Mouse (Mus musculus) intestine, embryonic 15.5 days (tissue): ENCODE measurements at regions not wholly inside any gene's neighbourhood (a gene's known extent, or its start where the extent isn't known, plus 50 kb on each side); places are given as distances from the start of the nearest gene placed in this dataset.

Experiments
- ATAC-seq: fragments of 200-750 bp; cut with Nextera tagmentation; 2 replicates; pipeline ENCODE4 v1.8.0; 2017; ENCODE audit warnings: moderate TSS enrichment, moderate library complexity
- H3K27ac ChIP-seq: fragments of 300-500 bp; sonication (generic); 2 replicates; pipeline ENCODE4 v1.5.1; 2015; ENCODE audit warnings: mild to moderate bottlenecking, inconsistent platforms
- H3K27me3 ChIP-seq: fragments of 300-500 bp; sonication (generic); replicated peaks from 2 replicates; pipeline ENCODE4 v1.6.1; 2015; ENCODE audit warnings: inconsistent platforms
- H3K36me3 ChIP-seq: fragments of 300-500 bp; sonication (generic); 2 replicates; pipeline ENCODE4 v1.6.1; 2015; ENCODE audit warnings: inconsistent platforms
- H3K4me1 ChIP-seq: fragments of 300-500 bp; sonication (generic); replicated peaks from 2 replicates; pipeline ENCODE4 v1.6.1; 2015; ENCODE audit warnings: inconsistent platforms
- H3K4me2 ChIP-seq: fragments of 300-500 bp; sonication (generic); replicated peaks from 2 replicates; pipeline ENCODE4 v1.6.1; 2015; ENCODE audit warnings: mild to moderate bottlenecking, inconsistent platforms
- H3K4me3 ChIP-seq: fragments of 300-500 bp; sonication (generic); replicated peaks from 2 replicates; pipeline ENCODE4 v1.5.1; 2015; ENCODE audit warnings: inconsistent platforms
- H3K9ac ChIP-seq: fragments of 300-500 bp; sonication (generic); 2 replicates; pipeline ENCODE4 v1.6.1; 2015; ENCODE audit warnings: inconsistent platforms
- H3K9me3 ChIP-seq: fragments of 300-500 bp; sonication (generic); 2 replicates; pipeline ENCODE4 v1.6.1; 2016; ENCODE audit warnings: inconsistent platforms
- WGBS: fragments of 180-500 bp; shearing (Covaris S2); methylation state at CpG from one replicate; pipeline ENCODE4 v1.1.7; 2015; 5-methylcytosine and 5-hydroxymethylcytosine counted together

DNA sequence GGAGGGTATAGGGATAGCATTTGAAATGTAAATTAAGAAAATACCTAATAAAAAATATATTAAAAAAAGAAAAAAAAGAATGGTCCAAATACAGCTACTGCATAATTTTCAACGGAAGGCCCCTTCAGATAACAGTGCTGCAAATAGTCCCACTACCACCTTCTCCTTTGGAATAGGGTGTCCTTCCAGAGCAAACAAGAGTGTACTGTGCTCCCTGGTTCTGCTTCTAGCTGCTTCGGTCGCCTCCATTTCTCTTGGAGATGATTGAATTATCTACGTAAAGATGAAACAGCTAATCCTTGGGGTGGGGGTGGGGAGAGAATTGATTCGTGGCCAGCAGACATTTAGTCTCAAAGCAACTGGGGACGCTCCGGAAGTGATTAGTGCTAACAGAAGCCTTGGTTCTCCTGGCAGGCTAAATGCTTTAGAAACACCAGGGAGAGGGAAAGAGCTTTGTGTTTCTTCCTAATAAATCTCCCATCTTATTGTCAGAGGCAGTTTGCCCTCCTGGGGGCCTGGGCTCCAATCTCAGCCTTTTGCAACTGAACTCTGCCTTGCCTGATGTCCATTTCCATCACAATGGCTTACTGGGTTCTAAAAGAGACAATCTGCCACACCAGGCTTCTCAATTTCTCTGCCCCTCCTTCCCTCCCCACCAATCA, 184.5 kb upstream of the Tbl1xr1 start:
- no peaks in the 10 kb centered on the region for H3K27me3 ChIP-seq
- no peak overlapping the region for H3K27ac ChIP-seq
- no peak overlapping the region for H3K4me2 ChIP-seq
- no peaks in the 10 kb centered on the region for H3K9me3 ChIP-seq
- 49% methylated on average over 7 of the region's 7 CpGs for WGBS
- no peaks in the 10 kb centered on the region for H3K36me3 ChIP-seq
- H3K9ac ChIP-seq, result no peak overlapping the region
- ATAC-seq, result no peak
- H3K4me1 ChIP-seq, result no peaks in the 10 kb centered on the region
- no peak overlapping the region for H3K4me3 ChIP-seq

DNA sequence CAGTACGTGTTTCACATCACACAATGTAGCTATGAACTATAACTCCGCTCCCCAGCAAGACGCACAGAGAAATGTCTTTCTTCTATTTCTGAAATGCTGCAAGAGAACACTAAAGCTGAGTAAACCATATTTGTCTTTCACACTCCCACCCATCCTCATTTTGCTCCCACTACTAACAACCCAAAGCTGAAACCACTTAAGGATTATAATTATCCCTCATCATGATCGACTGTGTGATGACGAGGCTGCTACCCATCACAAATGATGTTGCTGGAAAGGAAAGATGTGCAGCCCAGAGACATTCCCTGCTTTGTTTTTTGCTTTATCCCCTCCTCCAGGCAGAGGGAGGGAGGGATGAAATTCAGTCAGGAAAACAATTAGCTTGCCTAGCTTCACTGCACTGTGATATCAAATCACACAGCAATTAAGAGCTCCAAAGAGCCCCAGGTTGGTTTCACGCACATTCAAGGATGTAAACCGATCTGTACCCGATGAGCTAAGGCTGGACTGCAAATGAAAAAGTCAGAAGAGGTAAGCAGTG, 183.5 kb upstream of the Tbl1xr1 start:
- Histone ChIP-seq H3K9me3 (no peaks in the 10 kb centered on the region), H3K4me1 (no peaks in the 10 kb centered on the region)

DNA sequence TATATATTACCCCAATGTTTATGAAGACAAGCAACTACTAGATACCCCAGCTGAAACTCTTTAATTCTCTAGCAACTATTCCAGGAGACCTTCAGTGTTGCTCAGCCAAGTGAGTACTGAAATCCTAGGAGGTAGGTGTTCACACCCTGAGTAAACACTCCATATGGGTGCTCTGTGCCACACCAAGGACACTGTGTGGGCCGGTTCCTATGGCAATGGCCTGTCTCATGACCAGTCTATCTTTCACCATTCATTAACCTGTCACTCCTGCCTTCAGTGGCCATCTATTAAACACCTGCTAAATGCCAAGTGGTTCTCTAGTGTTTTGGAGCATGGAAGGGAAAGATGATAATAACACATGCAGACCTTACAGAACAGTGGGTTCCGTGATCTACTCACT, 180.9 kb upstream of the Tbl1xr1 start:
- Histone ChIP-seq H3K4me1 (no peaks in the 10 kb centered on the region), H3K9me3 (no peaks in the 10 kb centered on the region), H3K27ac (no peak overlapping the region), H3K4me3 (no peak overlapping the region), H3K9ac (no peak overlapping the region), H3K36me3 (no peaks in the 10 kb centered on the region), H3K4me2 (no peak overlapping the region), H3K27me3 (no peaks in the 10 kb centered on the region)
- ATAC-seq, result peak; percentile 88
- 73% methylated on average over 2 of the region's 2 CpGs for WGBS

More for the DNA sequence above, 183.5 kb upstream of the Tbl1xr1 start:
- Histone ChIP-seq H3K36me3 (no peaks in the 10 kb centered on the region), H3K9ac (no peak overlapping the region), H3K4me2 (no peak overlapping the region), H3K4me3 (no peak overlapping the region), H3K27ac (no peak overlapping the region), H3K27me3 (no peaks in the 10 kb centered on the region)
- ATAC-seq, result no peak
- 64% methylated on average over 8 of the region's 8 CpGs for WGBS

DNA sequence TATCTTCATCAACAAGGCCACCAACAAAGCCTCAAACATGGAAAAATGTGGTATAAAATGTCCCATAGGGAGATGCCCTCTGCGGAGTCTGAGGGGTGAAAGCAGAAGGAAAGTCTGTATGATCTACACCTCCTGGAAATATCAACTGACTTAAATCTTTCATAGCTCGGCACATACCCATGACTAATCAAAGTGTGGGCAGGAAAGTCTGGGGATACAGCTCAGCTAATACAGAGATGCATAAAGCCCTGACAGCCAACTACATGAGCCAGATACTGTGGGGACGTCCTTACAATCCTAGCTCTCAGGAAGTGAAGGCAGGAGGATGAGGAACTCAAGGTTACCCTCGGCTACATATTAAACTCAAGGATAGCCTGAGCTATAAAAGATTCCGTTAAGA, 178.2 kb upstream of the Tbl1xr1 start:
- ATAC-seq, result no peak
- Histone ChIP-seq H3K4me2 (no peak overlapping the region), H3K36me3 (no peaks in the 10 kb centered on the region), H3K9me3 (no peaks in the 10 kb centered on the region), H3K27ac (no peak overlapping the region), H3K4me3 (no peak overlapping the region), H3K27me3 (no peaks in the 10 kb centered on the region), H3K4me1 (no peaks in the 10 kb centered on the region), H3K9ac (no peak overlapping the region)
- 72% methylated on average over 5 of the region's 5 CpGs for WGBS

DNA sequence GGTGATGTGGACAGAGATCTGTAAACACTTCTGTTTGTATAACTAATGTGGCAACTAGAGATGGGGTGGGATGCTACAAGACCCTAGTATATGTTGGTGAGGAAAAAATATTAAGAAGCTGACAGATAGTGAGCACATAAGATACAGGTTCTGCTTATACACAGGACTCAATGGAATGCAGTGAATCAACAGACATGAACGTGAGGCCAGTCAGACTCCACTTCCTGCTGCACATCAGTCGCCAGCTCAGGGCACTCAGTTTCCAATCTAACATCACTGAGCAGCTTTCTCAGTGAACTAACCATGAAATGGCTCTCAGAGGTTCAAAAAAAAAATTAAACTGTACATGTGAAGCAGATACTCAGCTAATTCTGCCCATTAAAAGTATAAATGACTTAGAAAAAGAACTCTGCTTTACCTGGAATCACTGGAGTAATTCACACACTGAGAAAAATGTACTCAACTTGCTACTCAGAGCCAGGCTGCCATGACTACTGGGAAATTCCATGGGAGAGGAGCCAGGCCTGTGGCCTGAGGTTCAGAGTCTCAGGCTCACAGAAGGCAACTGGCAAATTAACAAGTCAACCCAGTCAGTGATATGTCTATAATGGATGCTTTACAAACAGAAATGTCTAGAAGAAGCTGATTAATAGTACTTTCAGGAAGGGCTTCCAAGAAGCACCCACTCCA, 170.9 kb upstream of the Tbl1xr1 start:
- H3K9me3 ChIP-seq, result no peaks in the 10 kb centered on the region
- no peak overlapping the region for H3K4me2 ChIP-seq
- H3K36me3 ChIP-seq, result no peaks in the 10 kb centered on the region
- 30% methylated on average over 2 of the region's 2 CpGs for WGBS
- H3K27ac ChIP-seq, result no peak overlapping the region
- no peak overlapping the region for H3K4me3 ChIP-seq
- ATAC-seq, result no peak
- no peaks in the 10 kb centered on the region for H3K27me3 ChIP-seq
- no peaks in the 10 kb centered on the region for H3K4me1 ChIP-seq
- H3K9ac ChIP-seq, result no peak overlapping the region

DNA sequence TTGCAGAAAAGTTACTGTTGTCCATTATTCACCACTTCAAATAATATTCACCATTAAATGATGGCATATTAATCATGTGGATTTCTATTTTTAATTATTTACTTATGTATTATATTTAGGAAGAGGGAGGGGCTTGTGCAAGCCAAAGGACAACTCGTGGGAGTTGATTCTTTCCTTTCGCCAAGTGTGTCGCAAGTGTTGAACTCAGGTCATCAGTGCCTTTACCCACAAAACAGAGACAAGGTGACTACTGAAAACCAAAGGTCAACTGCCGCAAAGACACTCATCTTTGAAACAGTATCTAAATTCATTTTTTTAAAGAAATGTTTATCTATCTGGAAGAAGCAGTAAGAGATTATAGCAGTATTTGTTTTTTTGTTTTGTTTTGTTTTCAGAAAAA, 167.6 kb upstream of the Tbl1xr1 start:
- Histone ChIP-seq H3K9ac (no peak overlapping the region), H3K9me3 (no peaks in the 10 kb centered on the region), H3K27ac (no peak overlapping the region), H3K36me3 (no peaks in the 10 kb centered on the region), H3K27me3 (no peaks in the 10 kb centered on the region), H3K4me1 (no peaks in the 10 kb centered on the region), H3K4me3 (no peak overlapping the region), H3K4me2 (no peak overlapping the region)
- 88% methylated on average over 4 of the region's 4 CpGs for WGBS
- ATAC-seq, result no peak

DNA sequence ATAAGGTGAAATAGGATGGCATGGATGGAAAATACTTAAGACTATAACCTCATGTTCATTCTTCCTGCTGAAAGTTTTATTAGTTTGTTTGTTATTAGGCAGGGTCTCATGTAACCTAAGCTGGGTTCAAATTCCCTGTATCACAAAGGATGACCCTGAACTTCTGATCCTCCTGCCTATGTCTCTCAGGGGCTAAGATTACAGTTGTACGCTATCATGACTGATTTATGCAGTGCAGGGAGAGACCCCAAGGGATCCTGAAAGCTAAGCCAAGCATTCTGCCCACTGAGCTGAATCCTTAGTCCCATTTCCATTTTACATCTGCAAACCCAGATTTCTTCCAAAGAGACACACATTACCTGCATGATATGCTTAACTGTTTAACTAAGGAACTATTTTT, 166.4 kb upstream of the Tbl1xr1 start:
- no peaks in the 10 kb centered on the region for H3K27me3 ChIP-seq
- no peak overlapping the region for H3K4me3 ChIP-seq
- H3K36me3 ChIP-seq, result no peaks in the 10 kb centered on the region
- no peak for ATAC-seq
- no peaks in the 10 kb centered on the region for H3K9me3 ChIP-seq
- H3K4me1 ChIP-seq, result no peaks in the 10 kb centered on the region
- H3K4me2 ChIP-seq, result no peak overlapping the region
- no peak overlapping the region for H3K9ac ChIP-seq
- 76% methylated on average over 1 of the region's 1 CpGs for WGBS
- H3K27ac ChIP-seq, result no peak overlapping the region

DNA sequence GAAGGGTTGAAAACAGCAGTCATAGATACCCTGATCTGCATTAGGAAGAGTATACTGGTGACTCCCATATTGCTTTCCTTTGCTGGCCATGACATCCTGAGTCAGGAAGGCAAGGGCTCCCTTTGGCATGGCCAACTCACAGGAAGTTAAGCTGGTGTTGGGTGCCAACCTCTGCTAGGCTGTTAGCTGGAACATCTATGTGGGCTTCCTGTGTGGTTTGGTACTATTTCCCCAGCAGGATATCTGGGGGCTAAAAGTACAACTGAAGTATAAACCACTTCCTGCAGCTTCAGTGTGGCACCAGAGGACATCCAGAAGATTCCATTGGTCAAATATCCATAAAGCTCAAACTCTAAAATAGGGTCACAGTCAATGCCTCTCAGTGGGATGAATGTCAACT, 165.4 kb upstream of the Tbl1xr1 start:
- Histone ChIP-seq H3K9me3 (no peaks in the 10 kb centered on the region), H3K27ac (no peak overlapping the region), H3K4me2 (no peak overlapping the region), H3K9ac (no peak overlapping the region), H3K4me1 (no peaks in the 10 kb centered on the region), H3K4me3 (no peak overlapping the region), H3K36me3 (no peaks in the 10 kb centered on the region), H3K27me3 (no peaks in the 10 kb centered on the region)
- ATAC-seq, result no peak

DNA sequence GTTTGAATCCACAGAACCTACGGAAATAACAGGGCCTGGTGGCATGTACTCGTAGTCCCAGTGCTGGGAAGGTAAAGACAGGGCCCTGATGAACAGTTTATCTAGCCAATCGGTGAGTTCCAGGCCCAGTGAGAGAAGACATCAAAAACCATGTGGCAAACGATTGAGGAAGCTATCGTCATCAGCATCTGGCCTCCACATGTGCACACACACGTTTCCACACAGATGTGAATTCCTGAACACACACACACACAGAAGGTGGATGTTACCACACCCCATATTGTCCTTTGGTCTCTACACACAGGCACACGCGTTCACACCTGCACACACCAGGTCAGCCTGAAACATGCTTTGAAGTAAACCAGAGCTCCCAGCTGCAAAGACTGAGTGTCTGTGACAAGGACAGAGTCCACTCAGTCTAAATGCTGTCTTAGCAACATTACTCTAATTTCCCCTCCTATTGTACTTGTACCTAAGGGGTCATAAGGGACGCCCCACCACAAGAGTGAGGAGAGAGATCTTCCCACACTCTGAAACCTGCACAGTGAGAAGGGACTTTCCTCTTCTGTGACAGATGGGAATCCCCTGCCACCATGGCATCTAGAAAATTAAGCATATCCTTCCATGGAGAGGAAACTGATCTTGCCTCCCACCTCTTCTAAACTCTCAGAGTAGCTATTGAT, 159.1 kb upstream of the Tbl1xr1 start:
- Histone ChIP-seq H3K36me3 (no peaks in the 10 kb centered on the region), H3K9me3 (no peaks in the 10 kb centered on the region), H3K9ac (no peak overlapping the region), H3K4me1 (no peaks in the 10 kb centered on the region), H3K4me3 (no peak overlapping the region), H3K27ac (no peak overlapping the region), H3K4me2 (no peak overlapping the region), H3K27me3 (no peaks in the 10 kb centered on the region)
- ATAC-seq, result no peak
- WGBS, result 83% methylated on average over 9 of the region's 9 CpGs

DNA sequence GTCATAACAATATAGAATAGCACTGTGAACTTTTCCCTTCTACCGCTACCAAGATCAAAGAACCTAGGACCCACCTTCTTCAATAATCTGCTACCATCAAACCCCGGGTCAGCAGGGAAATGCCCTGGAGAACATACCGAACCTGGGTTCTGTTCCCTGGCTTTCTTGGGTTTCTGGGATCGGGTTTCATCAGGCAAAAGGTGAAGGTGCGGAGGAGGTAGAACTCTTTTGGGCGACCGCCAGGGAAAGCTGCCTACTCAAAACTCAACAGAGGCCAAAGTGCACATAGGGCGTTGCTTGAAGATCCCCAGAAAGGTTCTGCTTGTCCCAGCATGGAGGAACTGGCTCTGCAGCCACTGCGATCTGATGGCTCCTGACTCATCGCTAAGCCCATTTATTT, 158.0 kb upstream of the Tbl1xr1 start:
- H3K27ac ChIP-seq, result no peak overlapping the region

DNA sequence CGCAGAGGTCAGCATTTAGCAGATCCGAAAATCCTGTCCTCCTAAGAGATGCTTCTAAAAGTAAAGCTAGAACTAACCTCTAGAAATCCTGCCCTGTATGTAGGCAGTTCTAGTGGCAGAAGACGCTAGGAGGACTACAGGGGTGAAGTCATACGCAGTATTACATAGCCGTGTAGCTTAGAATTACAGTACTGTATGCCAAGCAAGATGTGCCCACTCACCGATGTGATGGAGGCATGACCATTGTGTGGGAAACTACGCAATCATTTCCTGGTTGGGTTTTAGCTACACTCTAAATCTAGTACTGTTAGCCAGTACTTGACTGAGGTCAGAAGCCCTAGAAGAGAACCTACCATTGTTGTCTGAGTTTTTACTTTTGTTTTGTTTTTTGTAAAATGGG, 156.5 kb upstream of the Tbl1xr1 start:
- H3K4me2 ChIP-seq, result no peak overlapping the region
- no peaks in the 10 kb centered on the region for H3K27me3 ChIP-seq
- no peak overlapping the region for H3K27ac ChIP-seq
- 90% methylated on average over 7 of the region's 7 CpGs for whole genome bisulfite sequencing
- no peak for ATAC-seq
- no peak overlapping the region for H3K9ac ChIP-seq
- no peak overlapping the region for H3K4me3 ChIP-seq
- H3K36me3 ChIP-seq, result no peaks in the 10 kb centered on the region
- no peaks in the 10 kb centered on the region for H3K9me3 ChIP-seq
- H3K4me1 ChIP-seq, result no peaks in the 10 kb centered on the region

More for the DNA sequence above, 158.0 kb upstream of the Tbl1xr1 start:
- no peak for ATAC-seq
- H3K4me3 ChIP-seq, result no peak overlapping the region
- no peaks in the 10 kb centered on the region for H3K9me3 ChIP-seq
- H3K9ac ChIP-seq, result no peak overlapping the region
- WGBS, result 91% methylated on average over 10 of the region's 10 CpGs
- no peak overlapping the region for H3K4me2 ChIP-seq
- H3K27me3 ChIP-seq, result no peaks in the 10 kb centered on the region
- H3K4me1 ChIP-seq, result no peaks in the 10 kb centered on the region
- no peaks in the 10 kb centered on the region for H3K36me3 ChIP-seq

DNA sequence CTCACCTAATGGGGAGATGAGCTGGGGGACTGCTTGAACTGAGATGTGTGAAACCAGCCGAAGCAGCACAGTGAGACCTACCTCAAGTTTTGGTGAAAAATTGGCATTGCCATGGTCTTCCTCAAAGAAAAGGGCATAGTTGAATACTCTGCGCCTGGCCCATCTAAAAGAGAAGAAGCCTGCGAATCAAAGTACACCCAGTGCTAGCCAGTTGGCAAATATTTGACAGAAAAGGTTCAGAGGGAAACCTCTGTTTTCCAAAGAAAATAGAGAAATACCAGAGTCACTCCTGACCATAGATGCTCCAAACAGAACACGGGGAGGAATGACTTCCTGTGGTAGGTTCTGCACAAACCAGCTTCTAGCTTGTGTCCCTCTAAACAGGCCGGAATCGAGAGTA, 144.5 kb upstream of the Tbl1xr1 start:
- H3K36me3 ChIP-seq, result no peaks in the 10 kb centered on the region
- no peak for ATAC-seq
- no peaks in the 10 kb centered on the region for H3K9me3 ChIP-seq
- no peak overlapping the region for H3K4me3 ChIP-seq
- H3K27me3 ChIP-seq, result no peaks in the 10 kb centered on the region
- no peak overlapping the region for H3K9ac ChIP-seq
- peaks cover 9% of the 10 kb centered on the region for H3K4me1 ChIP-seq
- no peak overlapping the region for H3K27ac ChIP-seq
- H3K4me2 ChIP-seq, result no peak overlapping the region
- WGBS, result 89% methylated on average over 6 of the region's 6 CpGs
